Mouse (Mus musculus): ENCODE data around the gene Ccne1.

Gene Ccne1

DNA sequence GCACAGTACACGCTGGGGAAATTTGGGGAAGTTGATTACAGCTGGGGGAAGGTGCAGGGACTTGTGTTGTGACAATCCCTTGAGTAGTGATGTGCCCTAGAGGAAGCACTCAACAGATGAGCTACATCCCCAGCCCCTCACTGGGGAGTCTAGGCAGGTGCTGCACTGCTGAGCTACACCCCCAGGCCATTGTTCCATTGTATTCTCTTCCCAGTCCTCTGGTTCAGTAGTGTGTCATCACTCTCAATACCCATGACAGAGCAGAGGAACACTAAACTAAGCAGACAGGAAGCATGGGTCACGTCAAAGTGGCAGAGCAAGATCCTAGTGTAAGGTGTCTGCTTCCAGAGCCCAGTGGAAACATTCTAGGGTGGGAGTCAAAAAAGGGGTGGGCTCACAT is 14.2 kb downstream of the Ccne1 start:
- no peak for DNase-seq

GRCm38 (mm10) chr7:38089930-38090675 is 17.2 kb downstream of the Ccne1 start:
- no peak for DNase-seq

DNA sequence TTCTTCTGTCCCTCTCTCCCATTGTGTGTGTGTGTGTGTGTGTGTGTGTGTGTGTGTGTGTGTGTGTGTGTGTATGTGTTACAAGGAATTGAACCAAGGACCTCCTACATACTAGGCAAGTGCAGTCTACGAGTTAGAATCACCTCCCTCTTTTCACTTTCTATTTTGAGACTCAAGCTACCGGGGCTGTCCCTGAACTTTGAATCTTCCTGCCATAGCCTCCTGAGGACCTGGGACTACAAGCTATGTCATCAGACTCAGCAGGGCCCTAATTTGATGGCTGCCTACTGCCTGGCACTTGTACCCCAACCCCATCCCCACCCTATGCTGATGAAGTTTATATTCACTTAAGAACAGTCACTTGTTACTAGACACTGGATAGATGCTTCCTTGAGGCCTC is 18.9 kb downstream of the Ccne1 start:
- no peak for DNase-seq

DNA sequence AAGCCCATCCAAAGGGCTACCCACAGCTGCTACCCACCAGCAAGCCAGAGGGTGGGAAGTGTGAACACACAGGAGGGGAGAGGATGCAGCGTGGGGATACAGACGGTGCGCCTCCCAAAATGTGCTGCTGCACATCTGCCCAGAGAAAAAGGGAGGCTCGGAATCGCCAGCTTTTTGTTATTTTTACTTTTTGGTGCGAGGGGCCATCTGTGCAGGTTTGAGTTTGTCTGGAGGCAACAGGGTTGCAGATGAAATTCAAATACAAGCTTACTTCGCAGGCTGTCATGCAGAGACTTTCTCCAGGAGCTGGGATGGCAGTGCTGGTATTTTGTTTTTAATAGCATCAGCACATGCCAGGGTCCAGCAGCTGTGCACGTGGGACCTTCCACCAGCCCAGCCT is 19.5 kb downstream of the Ccne1 start:
- no peak for DNase-seq

DNA sequence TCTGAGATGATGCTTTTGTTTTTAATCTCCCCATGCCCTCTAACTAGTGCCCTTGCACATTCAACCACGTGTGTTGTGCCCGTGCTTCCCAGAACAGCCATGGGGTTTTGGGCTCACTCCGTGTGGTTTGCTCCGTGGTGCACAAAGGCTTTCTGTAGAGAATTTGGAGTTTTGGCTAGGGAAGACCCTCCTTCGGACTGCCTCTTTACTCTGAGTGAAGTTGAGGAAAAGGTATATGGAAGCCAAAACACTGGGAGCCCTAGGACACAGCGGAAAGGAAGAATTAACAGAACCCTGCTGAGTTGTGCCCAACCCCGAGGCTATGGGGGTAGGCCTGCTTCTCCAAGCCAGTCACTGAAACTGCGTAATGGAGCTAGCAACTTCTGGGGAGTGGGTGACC is 20.9 kb downstream of the Ccne1 start:
- DNase-seq = no peak

- peak; percentile 55 to 81 for DNase-seq
Observed at GRCm38 (mm10) chr7:38085573-38086211, 21.6 kb downstream of the Ccne1 start.

DNA sequence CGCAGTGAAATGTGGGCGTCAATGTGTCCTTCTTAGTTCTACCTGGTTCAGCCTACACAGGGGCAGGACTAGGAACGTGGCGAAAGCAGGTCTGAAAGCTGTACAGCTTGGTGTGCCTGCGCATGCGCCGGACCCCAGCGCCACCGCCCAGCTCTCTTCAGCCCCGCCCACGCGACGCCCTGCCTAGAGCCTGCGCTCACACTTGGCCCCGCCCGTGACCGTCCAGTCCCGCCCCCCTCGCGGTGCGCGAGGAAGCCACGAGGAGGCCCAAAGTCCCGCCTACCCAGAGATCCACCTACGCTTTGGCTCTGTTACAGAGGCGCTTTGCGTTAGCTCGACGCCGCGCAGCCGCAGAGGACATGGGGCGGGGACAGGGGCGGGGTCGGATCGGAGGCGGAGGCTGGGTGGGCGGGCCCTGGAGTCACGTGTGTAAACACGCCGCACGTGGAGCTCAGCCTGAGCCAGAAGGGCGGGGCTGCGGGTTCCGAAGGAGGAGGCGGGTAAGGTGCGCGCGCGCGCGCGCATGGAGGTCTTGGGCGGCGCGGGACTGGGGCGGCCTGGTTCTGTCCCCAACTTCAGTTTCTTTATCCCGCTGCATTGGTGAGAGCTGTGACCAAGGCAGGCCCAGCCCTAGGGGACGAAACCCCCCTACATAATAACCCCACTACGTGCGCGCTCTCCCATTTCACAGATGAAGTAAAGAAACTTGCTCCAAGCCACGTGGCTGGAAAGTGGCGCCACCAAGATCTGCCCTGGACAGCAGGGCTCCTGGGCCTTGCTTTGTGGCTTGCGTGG is 22.4 kb downstream of the Ccne1 start:
- peak; percentile 99 to 100 for DNase-seq

DNA sequence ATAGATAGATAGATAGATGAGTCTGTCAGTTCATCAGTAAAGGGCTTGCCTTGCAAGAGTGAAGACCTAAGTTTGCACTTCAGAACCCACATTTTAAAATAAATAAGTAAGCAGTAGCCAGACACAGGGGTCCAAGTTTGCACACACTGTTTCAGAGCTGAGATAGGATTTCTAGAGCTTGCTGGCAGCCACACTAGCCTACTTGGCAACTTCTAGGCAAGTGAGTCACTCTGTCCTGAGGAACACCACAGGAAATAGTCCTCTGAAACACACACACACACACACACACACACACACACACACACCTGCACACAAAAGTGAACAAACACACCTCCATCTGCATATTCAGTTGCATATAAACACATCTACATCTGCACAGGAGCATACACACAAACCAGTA is 24.4 kb downstream of the Ccne1 start:
- DNase-seq = no peak

GRCm38 (mm10) chr7:38077189-38077588 is 30.1 kb downstream of the Ccne1 start:
- no peak for DNase-seq

DNA sequence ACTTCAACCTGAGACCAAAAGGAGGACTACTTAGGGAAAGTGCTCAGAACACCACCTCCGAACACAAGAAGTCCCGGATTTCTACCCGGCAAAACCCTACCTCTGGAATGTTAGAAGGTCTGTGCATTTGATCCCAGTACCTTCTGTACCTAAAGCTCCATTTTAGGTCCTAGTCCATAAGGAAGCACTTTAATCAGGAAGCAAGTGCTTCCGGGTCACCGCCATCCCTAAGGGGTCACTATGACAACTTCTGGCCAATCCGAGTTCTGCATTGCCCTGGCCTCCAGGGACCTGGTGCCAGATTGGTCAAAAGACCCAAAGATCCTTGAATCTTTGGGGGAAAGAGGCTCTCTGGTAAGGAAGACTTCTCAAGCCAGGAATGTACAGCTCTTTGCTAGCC is 31.8 kb downstream of the Ccne1 start:
- no peak for DNase-seq

DNA sequence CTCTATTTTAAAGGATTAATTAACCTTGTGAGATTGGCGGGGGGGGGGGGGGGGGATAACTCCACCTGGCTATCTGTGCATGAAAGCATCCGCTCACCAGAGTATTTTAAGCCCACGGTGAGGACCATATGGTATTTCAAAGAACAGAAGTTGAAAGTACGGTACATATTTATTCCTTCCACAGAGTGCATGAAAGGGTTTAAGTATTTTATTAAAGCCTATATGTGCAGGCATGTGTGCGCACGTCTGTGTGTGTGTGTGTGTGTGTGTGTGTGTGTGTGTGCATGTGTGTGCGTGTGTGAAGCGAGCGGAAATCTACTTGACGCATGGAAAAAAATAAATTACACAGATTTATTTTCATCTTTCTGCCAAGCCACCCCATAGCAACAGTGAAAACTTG is 32.4 kb downstream of the Ccne1 start:
- DNase-seq = no peak

DNA sequence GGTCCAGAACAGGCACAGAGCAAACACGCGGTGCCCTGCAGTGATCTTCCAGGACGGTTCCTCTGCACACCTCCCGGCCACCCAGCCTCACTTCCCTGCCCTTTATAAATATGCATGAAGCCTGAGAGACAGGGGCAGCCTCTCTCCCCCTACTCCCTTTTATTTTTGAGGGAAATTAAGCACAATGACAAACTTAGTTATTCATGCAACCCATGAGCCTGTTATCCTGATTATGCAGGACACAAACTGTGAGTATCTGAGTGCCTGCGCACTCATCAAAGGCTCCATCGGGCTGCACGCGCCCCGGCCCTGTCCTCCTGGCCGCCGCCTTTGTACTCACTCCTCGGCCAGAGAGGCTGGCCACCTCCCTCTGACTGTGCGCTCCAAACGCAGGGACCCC is 32.8 kb downstream of the Ccne1 start:
- DNase-seq = no peak

DNA sequence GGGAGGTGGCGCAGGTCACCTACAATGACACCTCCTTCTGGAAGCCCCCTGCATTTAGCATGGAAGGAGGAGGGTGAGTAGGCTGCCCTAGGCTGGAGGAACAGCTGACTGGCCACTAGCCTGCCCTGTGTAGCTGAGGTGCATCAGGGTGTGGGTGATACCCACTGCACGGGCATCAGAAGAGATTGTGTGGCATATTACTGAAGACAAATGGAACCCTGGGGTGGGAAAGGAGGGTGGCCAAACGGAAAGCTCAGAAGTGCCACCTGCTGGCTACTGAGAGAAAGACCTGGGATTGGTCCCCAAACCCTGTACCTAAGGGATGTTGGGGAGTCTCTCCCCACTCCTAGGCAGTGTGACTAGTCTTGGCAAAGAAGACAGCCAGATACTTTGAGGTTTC is 33.6 kb downstream of the Ccne1 start:
- DNase-seq = peak; percentile 37 to 77

DNA sequence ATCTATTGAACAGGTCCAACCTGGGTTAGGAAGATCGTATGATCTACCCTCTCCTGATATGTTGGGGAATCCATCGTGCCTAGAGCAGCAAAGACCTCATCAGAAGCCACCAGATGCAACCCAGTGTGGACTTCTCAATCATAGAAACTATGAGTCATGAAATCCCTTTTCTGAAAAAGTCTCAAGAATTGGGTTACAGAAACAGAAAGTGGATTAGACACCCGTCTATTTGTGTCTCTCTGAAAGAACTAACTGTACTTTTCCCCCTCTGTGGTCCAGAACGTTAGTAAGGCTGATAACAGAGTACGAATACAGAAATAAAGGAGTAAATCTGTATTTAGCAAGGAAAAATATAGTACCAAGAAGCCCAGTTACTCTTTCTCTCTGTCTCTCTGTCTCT is 36.3 kb downstream of the Ccne1 start:
- no peak for DNase-seq

DNA sequence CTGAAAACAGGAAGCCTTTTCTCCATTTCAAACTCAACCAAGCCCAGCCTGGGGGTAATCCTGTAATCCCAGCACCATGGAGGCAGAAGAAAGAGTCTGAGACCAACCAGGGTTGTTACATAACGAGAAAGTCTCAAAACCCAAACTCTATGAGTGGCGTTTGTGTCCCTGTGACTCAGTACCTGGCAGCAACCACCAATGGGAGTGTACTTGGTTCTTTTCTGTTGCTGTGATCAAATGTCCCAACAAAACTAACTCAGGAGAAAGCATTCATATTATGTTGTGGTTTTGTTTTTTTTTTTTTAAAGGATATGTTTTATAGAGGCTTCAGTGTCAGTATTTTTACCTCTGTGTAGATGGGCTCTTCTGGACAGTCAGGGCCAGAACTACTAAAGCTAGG is 36.7 kb downstream of the Ccne1 start:
- DNase-seq = no peak

DNA sequence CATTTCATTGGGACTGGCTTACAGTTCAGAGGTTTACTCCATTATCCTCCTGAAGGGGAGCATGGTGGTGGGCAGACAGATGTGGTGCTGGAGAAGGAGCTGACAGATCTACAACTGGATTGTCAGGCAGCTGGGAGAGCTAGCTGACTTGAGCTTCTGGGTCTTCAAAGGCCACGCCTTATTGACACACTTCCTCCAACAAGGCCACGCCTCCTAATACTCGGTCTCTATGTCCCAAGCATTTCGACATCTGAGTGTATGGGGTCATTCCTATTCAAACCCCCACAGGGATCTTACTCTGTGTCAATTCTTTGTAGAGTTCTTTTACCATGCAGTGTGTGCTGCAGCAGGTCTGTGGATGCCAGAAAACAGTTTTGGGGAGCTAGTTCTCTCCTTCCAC is 42.9 kb downstream of the Ccne1 start:
- no peak for DNase-seq

GRCm38 (mm10) chr7:38061060-38061970 is 46.0 kb downstream of the Ccne1 start:
- peak; percentile 84 to 92 for DNase-seq

GRCm38 (mm10) chr7:38059636-38060330 is 47.6 kb downstream of the Ccne1 start:
- no peak for DNase-seq

DNA sequence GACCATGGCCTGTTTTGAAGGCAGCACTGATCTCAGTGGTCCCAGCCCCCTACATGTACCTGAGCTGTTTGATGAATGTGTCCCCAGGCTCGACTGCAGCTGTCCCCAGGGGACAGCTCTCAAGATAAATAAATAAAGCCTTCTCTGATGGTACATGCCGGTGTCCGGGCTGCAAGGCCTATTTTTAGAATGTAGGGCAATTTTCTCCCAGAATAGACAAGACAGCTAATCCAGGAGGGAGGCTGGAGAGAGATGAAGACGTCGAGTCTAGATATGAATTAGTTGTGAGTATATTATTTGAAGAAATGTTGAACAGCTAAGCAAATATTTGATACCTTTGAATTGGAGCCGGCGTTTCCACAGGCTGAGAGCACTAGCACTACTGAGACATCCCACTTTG is 48.2 kb downstream of the Ccne1 start:
- no peak for DNase-seq

DNA sequence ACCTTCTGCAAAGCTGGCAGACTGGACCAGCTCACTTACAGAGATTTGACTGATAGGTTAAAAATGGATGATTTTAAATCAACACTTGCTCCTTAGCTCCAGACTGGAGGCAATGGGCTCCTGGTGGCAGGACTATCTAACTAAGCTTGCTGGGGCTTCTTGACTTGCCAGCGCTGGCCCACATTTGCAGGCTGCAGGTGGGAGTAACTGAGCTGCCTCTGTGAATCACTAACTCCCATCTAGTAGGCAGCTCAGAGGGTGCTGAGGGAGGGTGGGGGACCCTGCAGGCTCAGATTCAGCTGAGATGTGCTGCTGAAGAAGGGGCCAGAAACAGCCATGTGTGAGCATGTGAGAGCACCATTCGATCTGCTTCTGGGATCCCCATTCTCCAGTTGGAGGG is 51.3 kb downstream of the Ccne1 start:
- no peak for DNase-seq

- peak in 1 of 2 experiments; percentile 6 for DNase-seq
Observed at GRCm38 (mm10) chr7:38054246-38054645, 53.1 kb downstream of the Ccne1 start.

Data from kidney, postnatal 36 days (tissue).